Mouse (Mus musculus): ENCODE results near the gene Tmod3.

DNA sequence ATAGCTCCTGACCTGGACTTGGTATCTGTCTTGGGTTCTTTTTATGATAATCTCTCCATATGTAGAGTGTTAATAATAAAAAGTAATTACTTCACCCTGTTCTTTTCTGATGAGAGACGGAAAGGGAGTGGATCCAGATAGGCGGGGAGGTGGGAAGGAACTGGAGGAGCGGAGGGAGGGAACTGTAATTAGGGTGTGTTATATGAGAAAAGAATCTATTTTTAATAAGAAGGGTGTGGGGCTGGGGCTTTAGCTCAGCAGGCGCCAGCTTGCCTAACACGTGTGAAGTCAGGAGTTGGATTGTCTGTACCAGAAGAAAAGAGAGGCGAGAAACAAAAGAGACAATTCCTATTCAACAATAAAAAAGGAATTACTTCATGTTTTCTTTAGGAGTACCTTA is 35.8 kb downstream of the Tmod3 start:
- TF ChIP-seq CTCF (IDR thresholded peaks at IDR 0.05; ENCODE audit: insufficient read depth, low read depth, low read length) (no peak), POLR2A (IDR thresholded peaks at IDR 0.05; ENCODE audit: insufficient read depth, low read depth, low read length) (no peak)
